Mouse (Mus musculus): ENCODE data around the gene Stard13. TPM values are rescaled to one million over a fixed set of nuclear protein-coding genes. Genes with fewer than 3 reads are reported as not detected.
A peak's percentile ranks its signal among the peaks of the same experiment; 100 is the strongest.

Stard13 gene
- polyA plus RNA-seq, 1 experiment: not detected

DNA sequence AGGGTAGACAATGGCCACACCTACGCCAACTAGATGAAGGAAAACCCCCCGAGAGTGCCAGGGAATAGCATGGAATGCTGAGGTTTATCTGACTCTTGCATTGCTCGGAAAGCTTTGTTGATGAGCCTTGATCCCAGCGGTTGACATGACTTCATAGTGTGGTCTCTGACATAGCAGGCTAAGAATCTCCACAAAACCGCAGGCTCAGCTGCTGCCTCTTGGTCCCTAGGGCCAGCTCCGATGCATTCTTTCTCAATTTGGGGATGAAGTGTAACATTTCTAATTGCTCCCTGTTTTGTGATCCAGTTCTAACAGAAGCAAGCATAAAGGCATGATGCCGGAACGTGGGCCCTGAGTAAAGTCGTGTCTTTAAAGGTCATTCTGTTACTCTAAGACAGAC is 120.9 kb downstream of the Stard13 start:
- Histone ChIP-seq H3K4me1 (ENCODE audit: control insufficient read depth, insufficient read depth, low read length) (peaks cover 5% of the 10 kb centered on the region), H3K27ac (ENCODE audit: insufficient read depth, low read depth, low read length) (no peak overlapping the region), H3K4me3 (ENCODE audit: insufficient read depth, low read depth, low read length) (no peak overlapping the region)
- 92% methylated on average over 9 of the region's 9 CpGs for WGBS
- no peak for TF ChIP-seq CTCF (IDR thresholded peaks at IDR 0.05; ENCODE audit: insufficient read depth, low read depth, low read length)
- TF ChIP-seq POLR2A (IDR thresholded peaks at IDR 0.05; ENCODE audit: insufficient read depth, low read depth, low read length): no peak

DNA sequence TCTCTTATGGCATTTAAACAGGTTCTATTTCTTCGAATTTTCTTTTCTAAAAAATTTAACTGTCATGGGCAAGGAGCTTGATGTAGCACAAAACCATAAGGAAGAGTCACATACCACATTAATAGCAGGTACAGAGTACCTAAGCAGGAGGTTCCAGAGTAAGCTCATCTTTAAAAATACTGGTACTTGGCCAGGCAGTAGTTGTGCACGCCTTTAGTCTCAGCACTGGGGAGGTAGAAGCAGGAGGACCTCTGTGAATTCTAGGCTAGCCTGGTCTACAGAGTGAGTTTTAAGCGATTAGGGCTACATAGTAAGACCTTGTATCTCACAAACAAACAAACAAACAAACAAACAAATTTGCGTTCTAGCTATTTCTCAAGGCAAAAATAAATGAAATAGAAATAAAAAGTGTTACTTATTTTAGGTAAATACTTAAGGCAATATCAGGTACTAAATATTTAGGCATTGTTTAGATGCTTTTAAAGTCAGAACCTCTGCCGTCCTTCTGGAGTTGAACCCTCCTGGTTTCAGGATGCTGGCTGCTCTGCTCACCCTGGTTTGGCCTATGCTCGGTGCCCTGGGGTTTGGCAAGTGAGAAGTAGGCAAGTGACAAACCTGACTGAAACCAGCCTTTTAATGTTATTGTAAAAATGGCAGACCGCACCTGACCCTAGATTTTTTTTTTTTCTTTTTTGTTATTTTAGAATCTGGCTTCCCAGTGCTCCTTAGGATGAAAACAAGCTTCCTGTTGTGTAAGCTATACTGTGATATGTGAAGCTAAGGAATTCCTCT is 122.4 kb downstream of the Stard13 start:
- no peak for TF ChIP-seq CTCF (IDR thresholded peaks at IDR 0.05; ENCODE audit: insufficient read depth, low read depth, low read length)
- no peak for TF ChIP-seq POLR2A (IDR thresholded peaks at IDR 0.05; ENCODE audit: insufficient read depth, low read depth, low read length)
- no peak overlapping the region for H3K27ac ChIP-seq (ENCODE audit: insufficient read depth, low read depth, low read length)

DNA sequence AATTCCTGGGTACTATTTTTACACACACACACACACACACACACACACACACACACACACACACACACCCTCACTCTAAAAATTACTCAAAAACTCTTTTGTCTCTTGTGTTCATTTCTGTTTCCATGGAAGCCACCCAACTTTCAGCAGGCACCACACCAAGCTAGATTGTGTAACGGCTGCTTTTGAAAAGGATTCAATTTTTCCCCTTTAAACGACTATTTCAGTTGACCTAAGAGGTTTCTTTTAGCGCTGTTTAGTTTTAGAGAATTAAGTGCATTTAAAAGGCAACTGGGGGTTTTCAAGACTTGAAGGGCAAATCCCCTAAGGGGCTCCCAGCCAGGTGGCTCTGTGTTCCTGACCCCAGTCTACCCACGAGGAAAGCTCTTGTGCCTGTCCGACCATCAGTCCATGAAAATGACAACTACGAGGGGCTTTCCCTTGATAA is 123.2 kb downstream of the Stard13 start:
- Histone ChIP-seq H3K27ac (ENCODE audit: insufficient read depth, low read depth, low read length) (peak overlapping the region; percentile 20; the same call in 1 of the 2 replicates), H3K4me1 (ENCODE audit: control insufficient read depth, insufficient read depth, low read length) (peaks cover 5% of the 10 kb centered on the region), H3K4me3 (ENCODE audit: insufficient read depth, low read depth, low read length) (no peak overlapping the region)
- WGBS: 14% methylated on average over 6 of the region's 6 CpGs
- no peak for TF ChIP-seq POLR2A (IDR thresholded peaks at IDR 0.05; ENCODE audit: insufficient read depth, low read depth, low read length)
- TF ChIP-seq CTCF (IDR thresholded peaks at IDR 0.05; ENCODE audit: insufficient read depth, low read depth, low read length): no peak

More for the DNA sequence above, 122.4 kb downstream of the Stard13 start:
- no peak overlapping the region for H3K4me3 ChIP-seq (ENCODE audit: insufficient read depth, low read depth, low read length)
- peaks cover 5% of the 10 kb centered on the region for H3K4me1 ChIP-seq (ENCODE audit: control insufficient read depth, insufficient read depth, low read length)
- WGBS: 90% methylated on average over 7 of the region's 7 CpGs

DNA sequence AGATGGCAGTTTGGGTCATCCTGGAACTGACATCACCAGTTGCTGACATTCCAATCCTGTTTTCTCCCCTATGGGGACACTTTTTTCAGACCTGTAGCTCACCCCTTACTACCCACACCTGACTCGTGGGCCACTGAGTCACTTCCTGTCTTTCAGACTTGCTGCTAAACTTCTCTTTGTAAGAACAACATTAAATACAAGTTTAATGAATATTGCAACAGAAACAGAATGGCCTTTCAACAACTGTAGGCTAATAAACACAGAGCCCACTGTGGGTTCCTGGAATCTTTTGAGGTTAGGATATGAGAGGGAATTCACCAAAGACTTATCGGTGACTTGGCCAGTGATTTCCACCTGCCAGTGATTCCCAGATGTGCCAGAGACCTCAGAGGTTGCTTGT is 123.8 kb downstream of the Stard13 start:
- H3K27ac ChIP-seq (ENCODE audit: insufficient read depth, low read depth, low read length): peak overlapping the region; percentile 70
- no peak overlapping the region for H3K4me3 ChIP-seq (ENCODE audit: insufficient read depth, low read depth, low read length)
- WGBS: 41% methylated on average over 2 of the region's 2 CpGs
- peaks cover 5% of the 10 kb centered on the region for H3K4me1 ChIP-seq (ENCODE audit: control insufficient read depth, insufficient read depth, low read length)
- TF ChIP-seq POLR2A (IDR thresholded peaks at IDR 0.05; ENCODE audit: insufficient read depth, low read depth, low read length) (no peak), CTCF (IDR thresholded peaks at IDR 0.05; ENCODE audit: insufficient read depth, low read depth, low read length) (no peak)

DNA sequence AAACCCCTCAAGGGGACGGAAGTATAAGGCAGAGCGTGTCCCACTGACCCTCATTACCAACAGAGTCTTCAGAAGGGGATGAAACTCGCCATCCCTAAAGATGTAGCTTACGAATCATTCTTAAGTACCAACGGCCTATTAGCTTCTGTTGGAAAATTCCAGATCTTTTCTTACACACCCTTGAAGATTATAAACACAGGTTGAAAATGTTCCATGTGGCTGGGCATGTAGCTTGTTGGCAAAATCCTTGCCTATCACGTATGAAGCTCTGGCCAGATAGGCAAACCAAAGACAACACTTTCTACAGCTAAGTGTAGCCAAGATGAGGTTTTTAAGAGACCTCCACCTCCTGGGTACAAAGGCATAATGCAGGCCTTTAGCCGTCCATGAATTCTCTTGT is 124.7 kb downstream of the Stard13 start:
- no peak overlapping the region for H3K27ac ChIP-seq (ENCODE audit: insufficient read depth, low read depth, low read length)
- no peak overlapping the region for H3K4me3 ChIP-seq (ENCODE audit: insufficient read depth, low read depth, low read length)
- TF ChIP-seq POLR2A (IDR thresholded peaks at IDR 0.05; ENCODE audit: insufficient read depth, low read depth, low read length) (no peak), CTCF (IDR thresholded peaks at IDR 0.05; ENCODE audit: insufficient read depth, low read depth, low read length) (no peak)
- peaks cover 5% of the 10 kb centered on the region for H3K4me1 ChIP-seq (ENCODE audit: control insufficient read depth, insufficient read depth, low read length)
- 84% methylated on average over 7 of the region's 7 CpGs for WGBS

DNA sequence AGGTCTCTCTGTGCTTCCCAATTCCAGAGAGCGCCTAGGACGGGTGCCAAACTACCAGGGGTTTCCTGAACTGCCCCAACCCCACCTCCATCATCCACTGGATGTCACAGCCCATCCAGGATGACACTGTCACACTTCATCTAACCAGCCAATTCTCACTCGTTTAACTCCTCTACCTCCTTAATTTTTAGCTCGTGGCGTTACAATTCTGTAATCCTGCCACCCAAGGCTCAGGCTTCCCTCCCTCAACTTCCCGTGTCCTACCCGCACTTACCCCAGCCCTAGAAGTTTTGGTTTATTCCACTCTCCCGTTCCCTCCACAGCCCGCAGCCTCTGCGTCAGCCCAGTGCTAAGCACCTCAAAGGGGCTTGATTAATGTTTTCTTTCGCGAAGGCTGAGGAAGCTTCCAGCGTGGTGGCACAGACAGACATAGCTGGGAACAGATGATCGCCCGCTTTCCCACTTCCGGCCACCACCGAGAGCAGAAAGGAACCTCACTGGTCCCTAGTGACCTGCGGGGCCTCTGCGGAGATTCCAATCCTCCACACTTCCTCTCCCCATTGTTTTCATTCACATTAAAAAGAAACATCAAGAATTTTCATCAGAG is 125.2 kb downstream of the Stard13 start:
- TF ChIP-seq CTCF (IDR thresholded peaks at IDR 0.05; ENCODE audit: insufficient read depth, low read depth, low read length) (no peak), POLR2A (IDR thresholded peaks at IDR 0.05; ENCODE audit: insufficient read depth, low read depth, low read length) (no peak)
- Histone ChIP-seq H3K4me1 (ENCODE audit: control insufficient read depth, insufficient read depth, low read length) (peaks cover 5% of the 10 kb centered on the region), H3K4me3 (ENCODE audit: insufficient read depth, low read depth, low read length) (no peak overlapping the region), H3K27ac (ENCODE audit: insufficient read depth, low read depth, low read length) (0 out of 2 replicates have a peak overlapping the region, but pooled peaks have one; percentile 33)
- WGBS: 76% methylated on average over 19 of the region's 19 CpGs

DNA sequence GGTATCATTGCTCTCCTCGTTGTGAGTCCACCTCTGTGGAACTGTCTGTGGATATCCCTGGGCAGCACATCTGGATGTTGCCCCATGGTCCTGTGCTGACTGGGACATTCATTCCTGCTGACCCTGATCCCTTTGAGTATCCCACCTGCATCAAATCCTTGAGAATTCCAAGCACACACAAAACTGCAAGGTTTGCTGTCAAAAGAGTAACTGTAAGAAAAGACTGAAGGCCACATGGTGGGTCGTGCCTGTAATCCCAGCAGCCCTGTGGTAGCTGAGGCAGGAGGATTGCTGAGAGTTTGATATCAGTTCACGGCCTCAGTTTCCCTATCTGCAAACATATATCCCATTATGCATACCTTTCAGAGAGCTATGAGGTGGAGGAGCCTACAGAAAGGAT is 126.8 kb downstream of the Stard13 start:
- WGBS: 95% methylated on average over 3 of the region's 3 CpGs
- peaks cover 5% of the 10 kb centered on the region for H3K4me1 ChIP-seq (ENCODE audit: control insufficient read depth, insufficient read depth, low read length)
- no peak overlapping the region for H3K27ac ChIP-seq (ENCODE audit: insufficient read depth, low read depth, low read length)
- TF ChIP-seq CTCF (IDR thresholded peaks at IDR 0.05; ENCODE audit: insufficient read depth, low read depth, low read length): no peak
- no peak for TF ChIP-seq POLR2A (IDR thresholded peaks at IDR 0.05; ENCODE audit: insufficient read depth, low read depth, low read length)
- no peak overlapping the region for H3K4me3 ChIP-seq (ENCODE audit: insufficient read depth, low read depth, low read length)

DNA sequence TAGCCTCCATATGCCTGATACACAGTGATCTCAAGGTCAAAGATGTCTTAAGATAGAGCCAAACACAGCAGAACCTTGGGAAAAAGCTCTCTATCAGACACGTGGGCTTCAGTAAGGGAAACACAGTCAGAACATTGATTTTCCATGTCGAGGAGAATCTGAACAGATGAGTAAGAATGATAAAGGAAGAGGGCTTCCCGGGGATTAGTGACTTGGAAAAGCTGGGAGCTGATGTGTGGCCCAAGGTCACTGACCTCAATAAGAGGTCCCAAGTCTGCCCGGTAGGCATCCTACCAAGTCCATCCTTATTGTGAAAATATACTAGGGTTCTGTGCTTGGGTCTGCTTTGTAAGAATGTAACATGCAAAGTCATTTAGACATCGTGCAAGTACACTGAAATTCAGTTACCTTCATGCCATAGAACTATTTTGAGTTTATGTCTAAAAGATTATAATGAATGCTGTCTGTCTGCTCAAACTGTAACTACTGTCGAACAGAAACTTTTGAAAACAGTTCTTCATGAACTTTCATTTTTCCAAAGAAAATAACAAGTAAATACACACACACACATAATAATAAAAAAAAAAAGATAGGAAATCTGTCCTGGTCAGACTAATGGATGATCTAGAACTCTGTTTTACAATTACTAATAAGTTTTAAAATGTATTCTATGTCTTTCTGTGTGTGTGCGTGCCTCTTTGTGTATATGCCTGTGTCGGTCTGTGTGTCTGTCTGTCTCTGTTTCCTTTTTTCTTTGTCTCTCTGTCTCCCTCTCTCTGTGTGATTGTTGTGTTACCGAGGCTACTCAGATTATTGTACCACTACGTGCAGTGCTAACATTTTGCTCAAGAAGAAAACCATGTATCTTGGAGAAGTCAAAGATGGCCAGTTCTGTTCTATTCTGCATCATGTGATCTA is 128.3 kb downstream of the Stard13 start:
- Histone ChIP-seq H3K27ac (ENCODE audit: insufficient read depth, low read depth, low read length) (no peak overlapping the region), H3K4me3 (ENCODE audit: insufficient read depth, low read depth, low read length) (no peak overlapping the region), H3K4me1 (ENCODE audit: control insufficient read depth, insufficient read depth, low read length) (peaks cover 3% of the 10 kb centered on the region)
- no peak for TF ChIP-seq POLR2A (IDR thresholded peaks at IDR 0.05; ENCODE audit: insufficient read depth, low read depth, low read length)
- TF ChIP-seq CTCF (IDR thresholded peaks at IDR 0.05; ENCODE audit: insufficient read depth, low read depth, low read length): no peak
- WGBS: 84% methylated on average over 10 of the region's 10 CpGs
